Mouse (Mus musculus): ENCODE results near the gene Nav3. TPM values are rescaled to one million over a fixed set of nuclear protein-coding genes. Genes with fewer than 3 reads are reported as not detected.
"Not testable (repeated sequence)": the region's sequence is repeated elsewhere in the genome, so short reads cannot be mapped to it uniquely, and the experiment has no call there.

Gene Nav3
- polyA plus RNA-seq, 1 experiment = not detected

- H3K4me1 ChIP-seq (ENCODE audit: control insufficient read depth, insufficient read depth, low read length) = no peaks in the 10 kb centered on the region
- no peak overlapping the region for H3K27ac ChIP-seq (ENCODE audit: insufficient read depth, low read depth, low read length)
- no peak overlapping the region for H3K4me3 ChIP-seq (ENCODE audit: insufficient read depth, low read length)
- TF ChIP-seq CTCF (IDR thresholded peaks at IDR 0.05; ENCODE audit: low read depth, low read length) = no peak
Measured at GRCm38 (mm10) chr10:110102231-110102630, 353.8 kb downstream of the Nav3 start.

DNA sequence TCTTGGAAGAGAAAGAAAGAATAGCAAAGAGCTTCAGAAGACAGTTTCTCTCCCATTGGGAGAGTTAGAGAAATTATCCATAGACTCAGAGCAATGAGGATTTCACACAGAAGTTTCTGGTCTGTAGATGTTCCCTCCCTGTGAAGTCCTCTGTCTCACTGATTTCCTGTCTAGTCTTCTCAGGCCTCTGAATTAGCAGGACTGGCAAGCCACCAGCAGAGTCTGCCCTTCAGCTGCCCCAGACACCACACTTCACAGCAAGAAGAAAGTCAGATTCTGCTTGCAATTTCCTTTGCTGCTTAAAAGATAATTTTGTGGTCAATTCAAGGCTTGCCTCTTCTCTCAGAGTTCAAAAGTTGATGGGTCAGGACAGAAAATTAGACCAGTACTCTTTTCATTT is 361.6 kb downstream of the Nav3 start:
- TF ChIP-seq POLR2A (IDR thresholded peaks at IDR 0.05; ENCODE audit: borderline replicate concordance, low read depth, low read length) (no peak), CTCF (IDR thresholded peaks at IDR 0.05; ENCODE audit: low read depth, low read length) (no peak)
- H3K27ac ChIP-seq (ENCODE audit: insufficient read depth, low read depth, low read length) = no peak overlapping the region
- no peaks in the 10 kb centered on the region for H3K4me1 ChIP-seq (ENCODE audit: control insufficient read depth, insufficient read depth, low read length)
- no peak overlapping the region for H3K4me3 ChIP-seq (ENCODE audit: insufficient read depth, low read length)

GRCm38 (mm10) chr10:110088444-110089061 is 367.5 kb downstream of the Nav3 start:
- H3K27ac ChIP-seq (ENCODE audit: insufficient read depth, low read depth, low read length) = no peak overlapping the region
- no peaks in the 10 kb centered on the region for H3K4me1 ChIP-seq (ENCODE audit: control insufficient read depth, insufficient read depth, low read length)
- TF ChIP-seq POLR2A (IDR thresholded peaks at IDR 0.05; ENCODE audit: borderline replicate concordance, low read depth, low read length) (no peak), CTCF (IDR thresholded peaks at IDR 0.05; ENCODE audit: low read depth, low read length) (no peak)
- H3K4me3 ChIP-seq (ENCODE audit: insufficient read depth, low read length) = no peak overlapping the region

DNA sequence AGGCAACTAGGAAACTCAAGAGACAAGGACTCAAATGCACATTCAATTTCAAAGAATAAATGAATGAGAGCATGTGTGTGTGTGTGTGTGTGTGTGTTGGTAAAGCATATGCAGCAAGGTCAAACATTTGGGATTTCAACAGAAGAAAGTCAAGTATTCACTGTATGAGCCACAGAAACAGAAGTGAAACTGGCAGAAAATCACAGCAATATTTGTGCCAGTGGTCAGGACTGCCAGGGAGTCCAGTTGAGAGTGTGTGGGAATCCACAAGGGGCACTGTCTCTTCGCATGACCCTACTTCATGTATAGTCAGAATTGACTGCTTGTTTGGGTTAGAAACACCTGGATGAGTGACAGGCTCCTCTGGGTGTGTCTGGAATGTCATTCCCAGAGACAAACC is 370.1 kb downstream of the Nav3 start:
- TF ChIP-seq CTCF (IDR thresholded peaks at IDR 0.05; ENCODE audit: low read depth, low read length) (no peak), POLR2A (IDR thresholded peaks at IDR 0.05; ENCODE audit: borderline replicate concordance, low read depth, low read length) (no peak)
- H3K4me3 ChIP-seq (ENCODE audit: insufficient read depth, low read length) = no peak overlapping the region

DNA sequence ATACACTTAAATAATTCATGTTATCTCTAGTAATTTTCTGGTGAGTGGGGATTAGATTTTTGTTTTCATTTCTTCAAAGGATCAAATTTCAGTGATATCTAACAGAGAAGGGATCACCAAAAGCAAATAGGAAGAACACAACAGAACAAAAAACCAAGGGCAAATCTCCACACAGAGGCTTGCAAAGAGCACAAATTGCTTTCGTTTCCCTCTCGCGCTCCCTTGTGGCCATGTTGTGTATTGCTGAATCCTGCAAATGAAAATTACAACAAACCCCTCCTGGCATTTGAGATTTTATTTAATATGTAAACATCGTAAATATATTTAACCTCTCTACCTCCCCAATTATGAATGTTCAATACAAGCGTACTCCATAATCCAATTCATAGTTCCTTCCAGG is 370.8 kb downstream of the Nav3 start:
- no peak for TF ChIP-seq CTCF (IDR thresholded peaks at IDR 0.05; ENCODE audit: low read depth, low read length)
- no peak for TF ChIP-seq POLR2A (IDR thresholded peaks at IDR 0.05; ENCODE audit: borderline replicate concordance, low read depth, low read length)

More for the DNA sequence above, 370.1 kb downstream of the Nav3 start:
- Histone ChIP-seq H3K4me1 (ENCODE audit: control insufficient read depth, insufficient read depth, low read length) (no peaks in the 10 kb centered on the region), H3K27ac (ENCODE audit: insufficient read depth, low read depth, low read length) (no peak overlapping the region)

GRCm38 (mm10) chr10:110076575-110076974 is 379.4 kb downstream of the Nav3 start:
- TF ChIP-seq POLR2A (IDR thresholded peaks at IDR 0.05; ENCODE audit: borderline replicate concordance, low read depth, low read length) (no peak), CTCF (IDR thresholded peaks at IDR 0.05; ENCODE audit: low read depth, low read length) (no peak)
- H3K4me3 ChIP-seq (ENCODE audit: insufficient read depth, low read length) = no peak overlapping the region
- H3K27ac ChIP-seq (ENCODE audit: insufficient read depth, low read depth, low read length) = no peak overlapping the region
- no peaks in the 10 kb centered on the region for H3K4me1 ChIP-seq (ENCODE audit: control insufficient read depth, insufficient read depth, low read length)

More for the DNA sequence above, 370.8 kb downstream of the Nav3 start:
- H3K4me1 ChIP-seq (ENCODE audit: control insufficient read depth, insufficient read depth, low read length) = no peaks in the 10 kb centered on the region
- no peak overlapping the region for H3K4me3 ChIP-seq (ENCODE audit: insufficient read depth, low read length)
- H3K27ac ChIP-seq (ENCODE audit: insufficient read depth, low read depth, low read length) = no peak overlapping the region

- Histone ChIP-seq H3K4me1 (ENCODE audit: control insufficient read depth, insufficient read depth, low read length) (no peaks in the 10 kb centered on the region), H3K27ac (ENCODE audit: insufficient read depth, low read depth, low read length) (no peak overlapping the region), H3K4me3 (ENCODE audit: insufficient read depth, low read length) (no peak overlapping the region)
- TF ChIP-seq POLR2A (IDR thresholded peaks at IDR 0.05; ENCODE audit: borderline replicate concordance, low read depth, low read length) (no peak), CTCF (IDR thresholded peaks at IDR 0.05; ENCODE audit: low read depth, low read length) (no peak)
Measured at GRCm38 (mm10) chr10:110072355-110072754, 383.6 kb downstream of the Nav3 start.

DNA sequence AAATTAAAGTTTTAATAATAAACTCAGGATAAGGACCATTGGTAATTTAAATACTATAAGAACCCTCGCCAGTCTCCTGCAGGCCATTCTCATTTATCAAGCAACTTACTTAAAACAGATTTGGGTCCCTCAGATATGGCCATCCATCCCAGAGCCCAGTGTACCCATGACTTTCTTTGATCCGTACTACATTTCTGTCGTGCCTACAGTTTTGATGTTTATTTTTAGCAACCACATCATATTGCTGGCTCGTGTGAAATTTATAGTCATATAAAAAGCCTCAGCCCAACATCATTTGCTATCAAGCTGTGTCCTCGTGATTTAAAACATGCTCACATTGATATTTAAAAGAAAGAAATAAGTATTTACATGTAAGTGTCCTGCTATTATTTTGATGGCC is 394.8 kb downstream of the Nav3 start:
- no peak for TF ChIP-seq CTCF (IDR thresholded peaks at IDR 0.05; ENCODE audit: low read depth, low read length)
- no peak for TF ChIP-seq POLR2A (IDR thresholded peaks at IDR 0.05; ENCODE audit: borderline replicate concordance, low read depth, low read length)

DNA sequence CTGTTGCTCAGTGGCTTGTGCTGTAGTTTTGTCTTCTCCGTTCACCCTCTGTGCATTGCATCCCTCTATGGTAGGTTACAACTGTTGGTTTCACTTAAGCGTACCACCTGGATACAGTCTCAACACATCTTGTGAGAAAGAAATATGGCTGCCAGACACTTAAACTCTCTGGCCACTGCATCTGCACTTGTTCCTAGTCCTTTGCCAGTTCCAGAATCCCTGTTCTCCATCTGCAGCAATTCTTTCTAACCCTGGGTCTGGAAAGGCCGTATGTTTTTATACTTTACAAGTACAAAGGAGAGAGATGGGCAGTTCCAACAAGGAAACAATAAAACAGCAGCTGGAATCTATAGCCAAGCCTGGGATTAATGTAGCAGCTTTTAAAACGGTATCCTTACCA is 418.5 kb downstream of the Nav3 start:
- H3K4me1 ChIP-seq (ENCODE audit: control insufficient read depth, insufficient read depth, low read length) = no peaks in the 10 kb centered on the region
- no peak overlapping the region for H3K4me3 ChIP-seq (ENCODE audit: insufficient read depth, low read length)
- H3K27ac ChIP-seq (ENCODE audit: insufficient read depth, low read depth, low read length) = no peak overlapping the region
- TF ChIP-seq POLR2A (IDR thresholded peaks at IDR 0.05; ENCODE audit: borderline replicate concordance, low read depth, low read length) (no peak), CTCF (IDR thresholded peaks at IDR 0.05; ENCODE audit: low read depth, low read length) (no peak)

More for the DNA sequence above, 394.8 kb downstream of the Nav3 start:
- H3K27ac ChIP-seq (ENCODE audit: insufficient read depth, low read depth, low read length) = no peak overlapping the region
- no peaks in the 10 kb centered on the region for H3K4me1 ChIP-seq (ENCODE audit: control insufficient read depth, insufficient read depth, low read length)
- H3K4me3 ChIP-seq (ENCODE audit: insufficient read depth, low read length) = no peak overlapping the region

DNA sequence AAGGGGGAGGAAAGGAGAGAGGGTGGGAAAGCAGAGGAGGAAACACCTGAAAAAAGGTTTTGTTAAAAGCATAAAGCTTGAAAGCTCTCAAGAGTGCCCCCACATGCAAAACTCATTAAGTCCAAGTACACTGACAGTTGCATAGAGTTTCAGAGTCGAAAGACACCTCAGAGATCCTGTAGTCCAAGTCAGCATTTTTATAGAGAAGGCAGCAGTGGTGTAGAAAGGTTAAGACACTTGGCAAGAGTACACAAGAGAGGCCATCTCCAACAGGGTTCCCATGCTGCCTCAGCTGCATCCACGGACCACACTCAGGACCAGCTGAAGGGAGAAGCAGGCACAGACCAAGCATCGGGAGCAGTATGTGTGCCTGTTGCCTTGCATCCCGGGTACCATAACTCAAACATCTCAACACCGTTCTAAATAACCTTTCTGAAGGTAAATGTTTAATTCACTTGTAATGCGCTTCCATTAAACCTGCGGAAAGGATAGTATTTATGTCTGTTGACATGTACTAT is 421.4 kb downstream of the Nav3 start:
- TF ChIP-seq CTCF (IDR thresholded peaks at IDR 0.05; ENCODE audit: low read depth, low read length) = no peak
- TF ChIP-seq POLR2A (IDR thresholded peaks at IDR 0.05; ENCODE audit: borderline replicate concordance, low read depth, low read length) = no peak
- H3K4me3 ChIP-seq (ENCODE audit: insufficient read depth, low read length) = no peak overlapping the region
- H3K4me1 ChIP-seq (ENCODE audit: control insufficient read depth, insufficient read depth, low read length) = no peaks in the 10 kb centered on the region
- H3K27ac ChIP-seq (ENCODE audit: insufficient read depth, low read depth, low read length) = no peak overlapping the region

GRCm38 (mm10) chr10:110024897-110025296 is 431.1 kb downstream of the Nav3 start:
- not testable (repeated sequence) for H3K4me3 ChIP-seq (ENCODE audit: insufficient read depth, low read length); H3K27ac ChIP-seq (ENCODE audit: insufficient read depth, low read depth, low read length); H3K4me1 ChIP-seq (ENCODE audit: control insufficient read depth, insufficient read depth, low read length)
